Mouse (Mus musculus) brain, adult 2 months (tissue): ENCODE results near the gene Prr14l.
A peak's percentile ranks its signal among the peaks of the same experiment; 100 is the strongest.
"Not testable (repeated sequence)": the region's sequence is repeated elsewhere in the genome, so short reads cannot be mapped to it uniquely, and the experiment has no call there.

Source experiments
- DNase-seq: peaks from one replicate; pipeline ENCODE4 v3.0.0; 2011; ENCODE audit warnings: low read depth, low spot score

The Prr14l gene

GRCm38 (mm10) chr5:32853731-32854507, at the start of gene Prr14l:
TSS of gene Prr14l (minus strand) at chr5:32854256.
- DNase-seq: peak; percentile 98

- DNase-seq: no peak
Measured at GRCm38 (mm10) chr5:32886739-32887138, 32.7 kb upstream of the Prr14l start.

GRCm38 (mm10) chr5:32872346-32872745, 18.3 kb upstream of the Prr14l start:
- DNase-seq: no peak

- DNase-seq: no peak
Measured at GRCm38 (mm10) chr5:32869389-32870024, 15.5 kb upstream of the Prr14l start.

GRCm38 (mm10) chr5:32863253-32864228, 9.5 kb upstream of the Prr14l start, which contains the start of gene Depdc5:
TSS of gene Depdc5 (plus strand) at chr5:32863701.
- peak; percentile 97 for DNase-seq

GRCm38 (mm10) chr5:32862469-32863132, 8.5 kb upstream of the Prr14l start:
- no peak for DNase-seq

- DNase-seq: no peak
Measured at GRCm38 (mm10) chr5:32861082-32861481, 7.0 kb upstream of the Prr14l start.

- peak; percentile 85 for DNase-seq
Measured at GRCm38 (mm10) chr5:32857781-32858220, 3.7 kb upstream of the Prr14l start.

GRCm38 (mm10) chr5:32855274-32855673, 1.2 kb upstream of the Prr14l start:
- DNase-seq: not testable (repeated sequence)

- no peak for DNase-seq
Measured at GRCm38 (mm10) chr5:32854818-32855217, 762 bp upstream of the Prr14l start.

GRCm38 (mm10) chr5:32852026-32852425, 2.0 kb downstream of the Prr14l start:
- DNase-seq: no peak

GRCm38 (mm10) chr5:32849580-32849979, 4.5 kb downstream of the Prr14l start:
- DNase-seq: not testable (repeated sequence)

- no peak for DNase-seq
Measured at GRCm38 (mm10) chr5:32849178-32849577, 4.9 kb downstream of the Prr14l start.

- no peak for DNase-seq
Measured at GRCm38 (mm10) chr5:32840029-32840428, 14.0 kb downstream of the Prr14l start.

- DNase-seq: peak; percentile 33
Measured at GRCm38 (mm10) chr5:32836976-32837375, 17.1 kb downstream of the Prr14l start.

GRCm38 (mm10) chr5:32834497-32834896, 19.6 kb downstream of the Prr14l start:
- DNase-seq: no peak

GRCm38 (mm10) chr5:32830054-32830453, 24.0 kb downstream of the Prr14l start:
- DNase-seq: peak; percentile 29

GRCm38 (mm10) chr5:32828766-32829165, 25.3 kb downstream of the Prr14l start:
- peak; percentile 29 for DNase-seq

GRCm38 (mm10) chr5:32827009-32827408, 27.0 kb downstream of the Prr14l start, which contains the start of gene Gm20671:
TSS of gene Gm20671 (minus strand) at chr5:32827109.
- no peak for DNase-seq

- DNase-seq: peak; percentile 52
Measured at GRCm38 (mm10) chr5:32820471-32820870, 33.6 kb downstream of the Prr14l start.

GRCm38 (mm10) chr5:32815396-32815795, 38.7 kb downstream of the Prr14l start:
- peak; percentile 33 for DNase-seq
